Mouse (Mus musculus) stomach, postnatal 0 days (tissue): Measurements from ENCODE around the gene Tepp.

Experiments used
- CTCF ChIP-seq: IDR thresholded peaks from 2 replicates; pipeline ENCODE4 v1.5.1; 2016; ENCODE audit warnings: antibody characterized with exemption, low read depth, mild to moderate bottlenecking, moderate library complexity
- EP300 ChIP-seq: optimal IDR thresholded peaks from 2 replicates; pipeline ENCODE3; 2016; ENCODE audit warnings: antibody characterized with exemption

DNA sequence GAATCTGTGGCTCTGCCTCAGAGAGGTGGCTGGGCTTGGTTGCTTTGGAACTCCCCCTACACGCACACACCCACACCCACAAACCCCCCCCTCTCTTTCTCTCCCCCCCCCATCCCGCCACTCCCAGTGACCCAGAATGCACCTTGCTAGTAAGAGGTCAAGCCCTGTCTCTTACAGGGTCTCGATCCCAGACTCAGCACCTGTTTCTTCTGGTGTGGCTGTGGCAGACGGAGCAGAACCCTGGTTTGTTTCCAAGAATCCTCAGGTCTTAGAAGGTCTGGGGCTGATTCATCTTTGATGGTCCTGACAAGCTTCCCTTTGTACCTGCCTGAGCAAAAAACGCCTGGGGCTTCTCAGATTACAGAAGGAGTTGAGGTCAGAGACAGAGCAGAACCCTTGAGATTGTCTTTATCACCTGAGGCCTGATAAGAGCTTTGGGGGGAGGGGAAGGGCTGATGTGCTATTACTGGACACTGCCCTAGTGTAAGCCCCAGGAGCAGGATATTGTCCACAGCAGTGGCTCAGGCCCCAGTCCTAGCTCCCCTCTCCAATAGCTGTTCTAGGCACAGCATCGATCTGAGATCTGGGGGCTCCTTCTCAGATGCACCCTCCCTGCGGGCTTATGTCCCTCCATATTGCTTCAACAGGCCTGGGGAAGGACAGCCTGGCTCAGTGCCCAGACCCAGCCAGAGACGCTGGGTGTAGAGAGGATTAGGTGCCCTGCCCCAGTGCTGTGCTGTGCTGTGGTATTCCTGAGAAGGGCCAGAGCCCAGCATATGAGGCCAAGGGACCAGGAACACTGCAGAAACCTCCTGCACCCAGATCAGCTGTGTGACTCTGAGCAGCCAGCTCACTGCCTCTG is 48.4 kb downstream of the Tepp start:
- TF ChIP-seq CTCF = no peak
- TF ChIP-seq EP300 = no peak
